Mouse (Mus musculus): ENCODE measurements around the gene Mmp11.

Mmp11 gene

GRCm38 (mm10) chr10:75937851-75938643, 1.8 kb upstream of the Mmp11 start:
- DNase-seq (ENCODE audit: low spot score): peak; percentile 68

GRCm38 (mm10) chr10:75936909-75937667, 792 bp upstream of the Mmp11 start:
- DNase-seq (ENCODE audit: low spot score): no peak

GRCm38 (mm10) chr10:75934991-75935390, 1.3 kb downstream of the Mmp11 start:
- no peak for DNase-seq (ENCODE audit: low spot score)

GRCm38 (mm10) chr10:75932891-75933290, 3.4 kb downstream of the Mmp11 start, which contains the start of gene Chchd10:
Chchd10 (plus strand) TSS chr10:75933130.
- DNase-seq (ENCODE audit: low spot score): no peak

GRCm38 (mm10) chr10:75932081-75932678, 4.1 kb downstream of the Mmp11 start:
- peak; percentile 72 for DNase-seq (ENCODE audit: low spot score)

- DNase-seq (ENCODE audit: low spot score): no peak
These were observed 5.0 kb downstream of the Mmp11 start for GRCm38 (mm10) chr10:75931311-75931710.

- DNase-seq (ENCODE audit: low spot score): peak; percentile 26
These were observed 6.0 kb downstream of the Mmp11 start for GRCm38 (mm10) chr10:75930304-75930703.

- no peak for DNase-seq (ENCODE audit: low spot score)
These were observed 9.9 kb downstream of the Mmp11 start for GRCm38 (mm10) chr10:75926396-75926795.

- DNase-seq (ENCODE audit: low spot score): no peak
These were observed 12.0 kb downstream of the Mmp11 start for GRCm38 (mm10) chr10:75924324-75924723.

GRCm38 (mm10) chr10:75921726-75922560, 14.4 kb downstream of the Mmp11 start:
- no peak for DNase-seq (ENCODE audit: low spot score)

- DNase-seq (ENCODE audit: low spot score): peak; percentile 90
These were observed 15.1 kb downstream of the Mmp11 start, which contains the start of gene Smarcb1 for GRCm38 (mm10) chr10:75921026-75921725. Smarcb1 (minus strand) TSS chr10:75921617.

GRCm38 (mm10) chr10:75919026-75919425, 17.3 kb downstream of the Mmp11 start:
- DNase-seq (ENCODE audit: low spot score): no peak

GRCm38 (mm10) chr10:75916840-75917239, 19.5 kb downstream of the Mmp11 start:
- no peak for DNase-seq (ENCODE audit: low spot score)

GRCm38 (mm10) chr10:75915557-75915956, 20.7 kb downstream of the Mmp11 start:
- no peak for DNase-seq (ENCODE audit: low spot score)

GRCm38 (mm10) chr10:75913013-75913589, 23.2 kb downstream of the Mmp11 start:
- DNase-seq (ENCODE audit: low spot score): peak; percentile 38

- no peak for DNase-seq (ENCODE audit: low spot score)
These were observed 25.6 kb downstream of the Mmp11 start for GRCm38 (mm10) chr10:75910698-75911097.

GRCm38 (mm10) chr10:75906882-75907281, 29.4 kb downstream of the Mmp11 start:
- DNase-seq (ENCODE audit: low spot score): no peak

GRCm38 (mm10) chr10:75904391-75904790, 31.9 kb downstream of the Mmp11 start:
- no peak for DNase-seq (ENCODE audit: low spot score)

GRCm38 (mm10) chr10:75898846-75899245, 37.5 kb downstream of the Mmp11 start:
- DNase-seq (ENCODE audit: low spot score): peak; percentile 26

GRCm38 (mm10) chr10:75898039-75898564, 38.2 kb downstream of the Mmp11 start:
- DNase-seq (ENCODE audit: low spot score): no peak
